Mouse (Mus musculus): Measurements from ENCODE around the gene Cherp.

GRCm38 (mm10) chr8:72420571-72421361 lies 54.3 kb downstream of the Cherp start:
- TF ChIP-seq CTCF (IDR thresholded peaks at IDR 0.05), result no peak
- no peak for TF ChIP-seq POLR2A (IDR thresholded peaks at IDR 0.05; ENCODE audit: insufficient read depth, low read depth, low read length)

Measured in heart, adult 2 months (tissue).